Mouse (Mus musculus): ENCODE data around the gene Zglp1. TPM values are rescaled to one million over a fixed set of nuclear protein-coding genes. Genes with fewer than 3 reads are reported as not detected.
"Not testable (repeated sequence)": the region's sequence is repeated elsewhere in the genome, so short reads cannot be mapped to it uniquely, and the experiment has no call there.

Zglp1 gene
- polyA plus RNA-seq, 1 experiment from 2014 or later: 1.7 TPM

GRCm38 (mm10) chr9:21074173-21074572, 7.3 kb upstream of the Zglp1 start:
- H3K9ac ChIP-seq (replicated peaks; ENCODE audit: low read depth, low read length): no peak overlapping the region
- H3K27me3 ChIP-seq (replicated peaks; ENCODE audit: control insufficient read depth, insufficient read depth, low read length): no peaks in the 10 kb centered on the region
- H3K4me1 ChIP-seq (replicated peaks; ENCODE audit: control insufficient read depth, insufficient read depth, low read length): peaks cover 15% of the 10 kb centered on the region
- H3K9me3 ChIP-seq (ENCODE audit: control insufficient read depth, low read length): no peaks in the 10 kb centered on the region
- WGBS: 93% methylated on average over 1 of the region's 1 CpGs
- H3K4me2 ChIP-seq (ENCODE audit: low read length): no peak overlapping the region; the same call in 1 of the 2 replicates
- no peak overlapping the region for H3K27ac ChIP-seq (ENCODE audit: low read length)
- ATAC-seq: no peak
- H3K4me3 ChIP-seq (replicated peaks; ENCODE audit: low read length): no peak overlapping the region
- peaks cover 18% of the 10 kb centered on the region for H3K36me3 ChIP-seq (ENCODE audit: control insufficient read depth, insufficient read depth)

DNA sequence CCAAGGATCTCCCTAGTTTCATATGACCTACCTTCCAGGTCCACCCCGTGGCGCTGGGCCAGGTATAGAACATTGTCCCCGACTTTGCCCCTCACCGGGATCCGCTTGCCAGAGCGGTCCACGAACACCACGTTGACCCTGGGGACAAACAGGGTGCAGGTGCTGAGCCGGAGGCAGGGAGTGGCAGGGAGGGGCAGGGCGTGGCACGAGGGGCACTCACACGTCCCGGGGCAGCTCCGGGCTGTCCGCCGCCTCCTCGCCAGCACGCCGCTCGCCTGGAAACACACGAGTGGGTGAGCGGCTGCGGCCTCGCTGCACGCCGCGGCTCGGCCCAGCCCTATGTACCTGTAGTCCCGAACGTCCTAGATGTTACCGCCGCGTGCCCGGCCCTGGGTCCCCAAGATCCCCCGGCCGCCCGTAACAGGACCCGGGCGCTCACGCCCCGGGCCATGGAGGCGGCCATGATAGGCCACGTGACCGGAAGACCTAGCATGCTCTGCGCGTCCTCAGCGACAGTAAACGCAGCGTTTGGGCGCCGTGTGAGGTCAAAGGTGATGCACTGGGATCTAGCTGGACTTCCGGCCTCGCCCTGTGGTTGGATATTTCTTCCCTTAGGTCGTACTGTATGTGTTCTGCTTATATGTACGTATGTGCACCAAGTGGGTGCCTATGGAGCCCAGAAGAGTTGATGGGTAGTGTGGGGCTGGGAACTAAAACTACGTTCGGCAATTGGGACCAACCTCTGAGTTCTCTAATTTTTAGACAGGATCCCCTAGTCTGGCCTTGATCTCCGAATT, 6.3 kb upstream of the Zglp1 start, which contains the start of the genes Gm49373 and Fdx1l:
Gene Gm49373 (minus strand): TSS at position 53 of the 797 bp plus-strand sequence.
Gene Fdx1l (minus strand): TSS at position 571 of the 797 bp plus-strand sequence.
- H3K27ac ChIP-seq (ENCODE audit: low read length): peak within 1 kb of the TSS; percentile 61
- H3K27me3 ChIP-seq (replicated peaks; ENCODE audit: control insufficient read depth, insufficient read depth, low read length): no peaks in the 10 kb centered on the region
- WGBS: 1% methylated on average over 58 of the region's 58 CpGs
- H3K9me3 ChIP-seq (ENCODE audit: control insufficient read depth, low read length): no peaks in the 10 kb centered on the region
- H3K9ac ChIP-seq (replicated peaks; ENCODE audit: low read depth, low read length): peak within 1 kb of the TSS; percentile 88
- H3K4me3 ChIP-seq (replicated peaks; ENCODE audit: low read length): peak within 1 kb of the TSS; percentile 92
- H3K36me3 ChIP-seq (ENCODE audit: control insufficient read depth, insufficient read depth): peaks cover 10% of the 10 kb centered on the region
- H3K4me2 ChIP-seq (ENCODE audit: low read length): peak within 1 kb of the TSS; percentile 96
- peak; percentile 96 for ATAC-seq
- H3K4me1 ChIP-seq (replicated peaks; ENCODE audit: control insufficient read depth, insufficient read depth, low read length): peaks cover 15% of the 10 kb centered on the region

DNA sequence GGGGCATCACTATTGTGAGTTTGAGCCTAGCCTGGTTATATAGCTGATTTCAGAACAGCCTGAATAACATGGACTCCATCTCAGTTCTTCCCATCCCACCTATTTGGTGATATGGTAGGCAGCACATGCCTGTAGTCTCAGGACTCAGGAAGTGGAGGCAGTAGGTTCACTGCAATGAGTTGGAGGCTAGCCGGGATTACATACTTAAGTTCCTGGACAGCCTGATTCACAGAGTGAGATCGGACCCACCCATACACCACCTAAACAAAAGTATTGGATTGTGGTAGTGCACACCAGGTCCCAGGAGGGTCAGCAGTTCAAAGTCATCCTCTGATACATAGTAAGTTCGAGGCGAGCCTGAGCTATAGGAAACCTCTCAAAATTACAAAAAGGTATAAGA, 5.7 kb upstream of the Zglp1 start:
- Histone ChIP-seq H3K4me2 (ENCODE audit: low read length) (peak overlapping the region; percentile 96), H3K9me3 (ENCODE audit: control insufficient read depth, low read length) (no peaks in the 10 kb centered on the region), H3K9ac (replicated peaks; ENCODE audit: low read depth, low read length) (peak overlapping the region; percentile 88), H3K27ac (ENCODE audit: low read length) (no peak overlapping the region), H3K4me1 (replicated peaks; ENCODE audit: control insufficient read depth, insufficient read depth, low read length) (peaks cover 15% of the 10 kb centered on the region), H3K27me3 (replicated peaks; ENCODE audit: control insufficient read depth, insufficient read depth, low read length) (no peaks in the 10 kb centered on the region), H3K36me3 (ENCODE audit: control insufficient read depth, insufficient read depth) (peaks cover 10% of the 10 kb centered on the region), H3K4me3 (replicated peaks; ENCODE audit: low read length) (peak overlapping the region; percentile 92)
- whole genome bisulfite sequencing: 15% methylated on average over 4 of the region's 4 CpGs
- ATAC-seq: 0 out of 2 replicates have a peak, but pooled peaks have one; percentile 1

DNA sequence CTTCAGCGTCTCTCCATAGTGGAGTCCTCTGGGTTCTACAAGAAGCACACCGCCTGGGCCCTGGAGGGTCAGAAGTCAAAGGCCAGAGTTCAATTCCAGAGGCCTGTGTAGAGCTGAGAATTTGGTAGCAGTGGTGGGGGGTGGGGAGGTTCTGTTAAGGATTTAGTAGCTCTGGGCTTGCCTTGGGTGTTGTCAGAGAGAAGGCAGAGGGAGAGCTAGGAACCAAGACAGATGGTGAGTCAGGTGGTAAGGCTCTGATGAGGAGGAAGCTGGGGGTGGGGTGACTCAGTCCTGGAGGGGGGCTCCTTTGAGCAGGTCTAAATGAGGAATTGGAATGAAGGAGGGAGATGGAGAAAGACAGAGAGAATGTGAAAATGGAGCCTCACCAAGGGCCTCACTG, 4.0 kb downstream of the Zglp1 start:
- H3K9me3 ChIP-seq (ENCODE audit: control insufficient read depth, low read length): no peaks in the 10 kb centered on the region
- peaks cover 10% of the 10 kb centered on the region for H3K36me3 ChIP-seq (ENCODE audit: control insufficient read depth, insufficient read depth)
- no peaks in the 10 kb centered on the region for H3K27me3 ChIP-seq (replicated peaks; ENCODE audit: control insufficient read depth, insufficient read depth, low read length)
- no peaks in the 10 kb centered on the region for H3K4me1 ChIP-seq (replicated peaks; ENCODE audit: control insufficient read depth, insufficient read depth, low read length)
- 87% methylated on average over 2 of the region's 2 CpGs for WGBS
- no peak for ATAC-seq
- no peak overlapping the region for H3K9ac ChIP-seq (replicated peaks; ENCODE audit: low read depth, low read length)
- H3K27ac ChIP-seq (ENCODE audit: low read length): no peak overlapping the region
- H3K4me3 ChIP-seq (replicated peaks; ENCODE audit: low read length): no peak overlapping the region
- no peak overlapping the region for H3K4me2 ChIP-seq (ENCODE audit: low read length)

GRCm38 (mm10) chr9:21051578-21051977, 15.3 kb downstream of the Zglp1 start:
- ATAC-seq: no peak
- Histone ChIP-seq H3K4me1 (replicated peaks; ENCODE audit: control insufficient read depth, insufficient read depth, low read length) (no peaks in the 10 kb centered on the region), H3K4me2 (ENCODE audit: low read length) (no peak overlapping the region), H3K27ac (ENCODE audit: low read length) (no peak overlapping the region), H3K9me3 (ENCODE audit: control insufficient read depth, low read length) (no peaks in the 10 kb centered on the region), H3K9ac (replicated peaks; ENCODE audit: low read depth, low read length) (no peak overlapping the region), H3K27me3 (replicated peaks; ENCODE audit: control insufficient read depth, insufficient read depth, low read length) (no peaks in the 10 kb centered on the region), H3K4me3 (replicated peaks; ENCODE audit: low read length) (no peak overlapping the region), H3K36me3 (ENCODE audit: control insufficient read depth, insufficient read depth) (no peaks in the 10 kb centered on the region)
- WGBS: 70% methylated on average over 10 of the region's 10 CpGs

GRCm38 (mm10) chr9:21045235-21045634, 21.7 kb downstream of the Zglp1 start:
- Histone ChIP-seq H3K4me1 (replicated peaks; ENCODE audit: control insufficient read depth, insufficient read depth, low read length) (no peaks in the 10 kb centered on the region), H3K4me3 (replicated peaks; ENCODE audit: low read length) (no peak overlapping the region), H3K36me3 (ENCODE audit: control insufficient read depth, insufficient read depth) (no peaks in the 10 kb centered on the region), H3K27me3 (replicated peaks; ENCODE audit: control insufficient read depth, insufficient read depth, low read length) (0 out of 2 replicates have a peak, but pooled peaks cover 3% of the 10 kb centered on the region), H3K9me3 (ENCODE audit: control insufficient read depth, low read length) (no peaks in the 10 kb centered on the region), H3K9ac (replicated peaks; ENCODE audit: low read depth, low read length) (no peak overlapping the region), H3K4me2 (ENCODE audit: low read length) (no peak overlapping the region), H3K27ac (ENCODE audit: low read length) (no peak overlapping the region)
- no peak for ATAC-seq
- 80% methylated on average over 3 of the region's 3 CpGs for WGBS

DNA sequence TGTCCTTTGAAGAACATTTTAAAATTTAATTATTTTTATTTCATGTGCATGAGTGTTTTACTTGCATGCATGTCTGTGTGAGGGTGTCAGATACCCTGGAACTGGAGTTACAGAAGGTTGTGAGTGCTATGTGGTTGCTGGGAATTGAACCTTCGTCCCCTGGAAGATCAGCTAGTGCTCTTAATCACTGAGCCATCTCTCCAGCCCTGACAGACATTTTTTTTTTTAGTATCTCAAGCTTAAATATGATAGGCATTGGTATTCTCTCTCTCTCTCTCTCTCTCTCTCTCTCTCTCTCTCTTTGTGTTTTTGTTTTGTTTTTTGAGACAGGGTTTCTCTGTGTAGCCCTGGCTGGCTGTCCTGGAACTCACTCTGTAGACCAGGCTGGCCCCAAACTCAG, 22.1 kb downstream of the Zglp1 start:
- H3K4me3 ChIP-seq (replicated peaks; ENCODE audit: low read length): not testable (repeated sequence)

GRCm38 (mm10) chr9:21043563-21043962, 23.3 kb downstream of the Zglp1 start:
- peaks cover 14% of the 10 kb centered on the region for H3K27me3 ChIP-seq (replicated peaks; ENCODE audit: control insufficient read depth, insufficient read depth, low read length)
- no peaks in the 10 kb centered on the region for H3K36me3 ChIP-seq (ENCODE audit: control insufficient read depth, insufficient read depth)
- no peaks in the 10 kb centered on the region for H3K4me1 ChIP-seq (replicated peaks; ENCODE audit: control insufficient read depth, insufficient read depth, low read length)
- ATAC-seq: no peak
- H3K9me3 ChIP-seq (ENCODE audit: control insufficient read depth, low read length): no peaks in the 10 kb centered on the region
- H3K27ac ChIP-seq (ENCODE audit: low read length): no peak overlapping the region
- H3K4me2 ChIP-seq (ENCODE audit: low read length): no peak overlapping the region
- H3K4me3 ChIP-seq (replicated peaks; ENCODE audit: low read length): no peak overlapping the region
- WGBS: 86% methylated on average over 4 of the region's 4 CpGs
- H3K9ac ChIP-seq (replicated peaks; ENCODE audit: low read depth, low read length): no peak overlapping the region

More for the DNA sequence above, 22.1 kb downstream of the Zglp1 start:
- 46% methylated on average over 1 of the region's 1 CpGs for WGBS
- not testable (repeated sequence) for H3K27me3 ChIP-seq (replicated peaks; ENCODE audit: control insufficient read depth, insufficient read depth, low read length); H3K4me2 ChIP-seq (ENCODE audit: low read length); H3K9me3 ChIP-seq (ENCODE audit: control insufficient read depth, low read length); H3K36me3 ChIP-seq (ENCODE audit: control insufficient read depth, insufficient read depth); H3K9ac ChIP-seq (replicated peaks; ENCODE audit: low read depth, low read length); H3K4me1 ChIP-seq (replicated peaks; ENCODE audit: control insufficient read depth, insufficient read depth, low read length); H3K27ac ChIP-seq (ENCODE audit: low read length); ATAC-seq

DNA sequence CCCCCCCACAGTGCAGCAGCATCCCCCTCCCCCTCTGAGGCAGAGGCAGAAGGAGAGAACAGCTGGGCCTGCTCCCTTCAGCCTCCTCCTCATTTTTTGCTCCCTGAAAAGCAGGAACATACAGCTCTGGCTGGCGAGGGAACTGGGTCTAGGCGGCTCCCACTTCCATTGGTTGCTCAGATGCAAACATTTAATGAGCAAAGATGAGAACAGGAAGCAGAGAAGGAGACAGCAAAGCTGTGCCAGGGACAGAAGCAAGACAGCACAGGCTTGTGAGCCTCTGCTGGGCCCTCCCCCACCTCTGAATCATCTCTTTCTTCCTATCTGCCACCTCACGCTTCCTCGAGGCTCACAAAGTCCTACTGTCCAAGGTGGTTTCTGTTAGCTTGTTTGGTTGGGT, 25.6 kb downstream of the Zglp1 start:
- ATAC-seq: no peak
- H3K27me3 ChIP-seq (replicated peaks; ENCODE audit: control insufficient read depth, insufficient read depth, low read length): peaks cover 36% of the 10 kb centered on the region
- H3K4me1 ChIP-seq (replicated peaks; ENCODE audit: control insufficient read depth, insufficient read depth, low read length): peaks cover 14% of the 10 kb centered on the region
- no peak overlapping the region for H3K4me2 ChIP-seq (ENCODE audit: low read length)
- H3K27ac ChIP-seq (ENCODE audit: low read length): no peak overlapping the region
- WGBS: 47% methylated on average over 4 of the region's 4 CpGs
- H3K4me3 ChIP-seq (replicated peaks; ENCODE audit: low read length): no peak overlapping the region
- no peaks in the 10 kb centered on the region for H3K9me3 ChIP-seq (ENCODE audit: control insufficient read depth, low read length)
- no peak overlapping the region for H3K9ac ChIP-seq (replicated peaks; ENCODE audit: low read depth, low read length)
- H3K36me3 ChIP-seq (ENCODE audit: control insufficient read depth, insufficient read depth): no peaks in the 10 kb centered on the region
